Mouse (Mus musculus): ENCODE measurements around the gene Ttc36. TPM values are rescaled to one million over a fixed set of nuclear protein-coding genes. Genes with fewer than 3 reads are reported as not detected.

Ttc36 gene
- total RNA-seq (2023): 1 to 10 TPM; 4.9 to 5.5 TPM

DNA sequence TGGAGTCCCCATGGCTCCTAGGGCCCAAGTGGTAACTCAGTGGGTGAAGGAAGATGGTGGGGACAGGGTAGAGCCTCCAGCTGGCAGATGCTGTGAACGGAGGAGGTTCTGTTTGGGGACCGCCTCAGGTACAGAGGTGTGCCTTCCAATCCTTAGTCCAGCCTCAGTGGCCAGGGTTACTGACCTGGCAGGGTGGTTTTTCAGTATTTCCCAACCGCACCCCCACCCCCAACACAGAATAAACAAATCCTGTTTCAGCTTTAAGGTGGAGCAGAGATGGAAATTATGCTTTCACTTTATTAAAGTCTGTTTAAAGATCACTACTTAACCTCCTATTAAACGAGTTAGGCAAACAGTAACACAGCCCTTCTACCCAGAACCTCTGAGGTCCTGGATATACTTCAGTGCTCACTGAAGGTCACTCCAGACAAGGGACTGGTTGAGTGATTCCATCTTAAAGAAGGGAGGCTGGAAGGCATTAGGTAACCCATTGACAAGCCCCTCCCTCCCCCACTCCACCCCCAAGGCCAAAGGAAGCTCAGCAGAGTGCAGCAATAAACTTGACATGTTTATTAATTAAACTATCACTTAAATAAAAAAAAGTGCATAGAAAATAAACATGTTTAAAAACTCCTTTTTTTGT is at the start of gene Ttc36:
Gene Ttc36, minus strand, starts transcription at position 265 of the 643 bp plus-strand sequence.

DNA sequence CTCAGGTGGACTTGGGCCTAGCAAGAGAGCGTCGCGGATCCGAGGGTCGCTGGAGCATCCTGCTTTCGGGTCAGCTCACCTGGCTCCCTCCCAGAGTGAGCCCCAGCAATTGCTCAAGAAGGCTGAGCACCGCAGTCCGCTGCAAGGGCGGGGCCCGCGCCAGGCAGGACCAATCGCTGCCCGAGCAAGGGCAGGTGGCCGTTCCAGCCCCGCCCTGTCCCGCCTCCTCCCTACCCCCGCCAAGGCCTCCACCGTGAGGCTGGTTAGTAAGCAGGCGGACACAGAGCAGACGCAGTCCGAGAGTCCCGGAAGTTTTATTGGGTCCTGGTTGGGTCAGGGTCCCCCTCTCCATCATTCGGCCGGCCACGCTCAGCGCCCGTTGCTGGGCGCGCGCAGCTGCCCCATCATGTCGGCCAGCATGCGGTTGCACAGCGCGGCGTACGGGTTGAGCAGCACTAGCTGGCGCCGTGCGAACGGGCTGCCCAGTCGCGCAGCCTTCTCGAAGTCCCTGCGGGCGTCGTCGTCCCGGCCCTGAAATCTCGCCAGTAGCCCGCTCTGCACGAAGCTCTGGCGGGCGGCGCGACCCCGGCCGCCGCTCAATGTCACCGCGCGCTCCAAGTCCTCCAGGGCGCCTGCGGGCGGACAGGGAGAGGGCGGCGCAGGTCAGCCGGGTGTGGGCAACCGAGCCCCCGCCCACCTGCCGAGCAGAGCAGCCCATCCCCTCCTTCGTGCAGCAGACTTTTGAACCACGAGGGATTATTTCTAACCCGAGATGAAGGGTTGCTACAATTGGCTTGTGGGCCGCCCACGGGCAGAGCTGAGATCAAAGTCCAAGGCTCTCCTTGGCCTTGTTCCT is 3.5 kb downstream of the Ttc36 start, which contains the start of gene Tmem25:
Gene Tmem25, minus strand, starts transcription at position 206 of the 856 bp plus-strand sequence.

DNA sequence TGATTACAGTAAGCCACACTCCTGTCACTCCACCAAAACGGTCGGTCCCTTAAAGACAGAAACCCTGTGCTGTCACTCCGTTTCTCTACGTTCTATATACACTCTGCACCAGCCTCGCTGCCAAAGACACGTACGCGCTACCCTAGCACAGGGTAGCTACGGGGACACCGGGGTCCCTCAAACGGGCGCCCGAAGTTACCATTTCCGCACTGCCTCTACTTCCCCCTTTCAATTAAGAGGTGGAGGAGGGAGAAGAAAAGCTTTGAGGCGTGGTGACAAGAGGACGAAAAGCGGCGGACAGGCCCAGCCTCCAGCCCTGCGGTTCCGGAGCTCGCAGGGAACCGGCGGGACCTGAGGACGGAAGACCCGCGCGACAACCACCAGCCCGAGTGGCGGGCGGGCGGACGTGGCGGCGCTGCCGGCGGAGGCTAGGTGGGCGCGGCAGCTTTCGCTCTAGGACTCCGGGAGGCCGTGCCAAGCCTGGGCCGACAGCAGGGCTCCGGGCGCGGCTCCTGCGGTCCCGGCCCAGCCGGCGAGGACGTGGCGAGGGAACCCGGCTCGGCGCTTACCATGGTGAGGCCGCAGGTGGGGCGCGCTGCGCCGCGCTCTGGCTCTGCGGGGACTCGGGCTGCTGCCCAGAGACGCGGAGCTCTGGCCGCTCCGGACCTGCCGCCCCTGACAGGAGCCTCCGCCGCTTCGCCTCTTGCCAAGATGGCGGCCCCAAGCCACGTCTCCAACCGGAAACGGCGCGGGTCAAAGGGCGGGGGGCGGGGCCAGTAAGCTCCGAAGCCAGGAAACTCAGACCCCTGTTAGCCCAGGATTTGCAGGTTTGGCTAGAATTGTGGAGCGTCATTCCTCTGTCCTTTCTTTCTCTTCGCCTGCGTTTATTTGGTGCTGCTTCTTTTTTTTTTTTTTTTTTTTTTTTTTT is 35.5 kb downstream of the Ttc36 start, which contains the start of the genes Arcn1 and Ift46:
Gene Arcn1, minus strand, starts transcription at position 745 of the 928 bp plus-strand sequence.
Gene Ift46, plus strand, starts transcription at position 808 of the 928 bp plus-strand sequence.

Other genes with a start within 250 kb of the Ttc36 start
- 100 to 1,000 TPM; 294 to 344 TPM for gene Cxcr5, start 241.2 kb downstream of the Ttc36 start, total RNA-seq (2023)
- gene Ddx6, start 198.2 kb downstream of the Ttc36 start, total RNA-seq (2023): 100 to 1,000 TPM; 309 to 312 TPM
- not detected for gene Treh, start 129.8 kb downstream of the Ttc36 start, total RNA-seq (2023)
- gene Phldb1, start 67.9 kb downstream of the Ttc36 start, total RNA-seq (2023): under 1 TPM in 1 of 2 experiments, not detected in 1; 0.49 TPM
- gene Arcn1, start 35.2 kb downstream of the Ttc36 start, total RNA-seq (2023): 100 to 1,000 TPM; 130 to 137 TPM
- 10 to 100 TPM; 56.9 to 65.4 TPM for gene Ift46, start 35.2 kb downstream of the Ttc36 start, total RNA-seq (2023)
- gene Tmem25, start 3.8 kb downstream of the Ttc36 start, total RNA-seq (2023): under 1 TPM; 0.81 to 0.92 TPM
- 100 to 1,000 TPM; 138 to 150 TPM for gene Kmt2a, start 78.2 kb upstream of the Ttc36 start, total RNA-seq (2023)
- 100 to 1,000 TPM; 129 to 153 TPM for gene Atp5l, start 117.7 kb upstream of the Ttc36 start, total RNA-seq (2023)
- 100 to 1,000 TPM; 102 to 103 TPM for gene Ube4a, start 162.5 kb upstream of the Ttc36 start, total RNA-seq (2023)
- gene Cd3g, start 177.4 kb upstream of the Ttc36 start, total RNA-seq (2023): 1 to 10 TPM; 1.5 to 3.8 TPM
- 1 to 10 TPM; 2.3 to 4.2 TPM for gene Cd3d, start 178.7 kb upstream of the Ttc36 start, total RNA-seq (2023)
- gene Cd3e, start 206.6 kb upstream of the Ttc36 start, total RNA-seq (2023): 1 to 10 TPM; 1.3 to 5.0 TPM
- under 1 TPM; 0.44 to 0.80 TPM for gene Mpzl2, start 236.7 kb upstream of the Ttc36 start, total RNA-seq (2023)

All from B cell, adult 67 days (primary cell).